Mouse (Mus musculus) liver, embryonic 12.5 days (tissue): ENCODE measurements around the gene Cd69. TPM values are rescaled to one million over a fixed set of nuclear protein-coding genes. Genes with fewer than 3 reads are reported as not detected.

Experiments used
- ATAC-seq: fragments of 200-750 bp; cut with Nextera tagmentation; 2 replicates; pipeline ENCODE4 v1.8.0; 2017; ENCODE audit warnings: moderate number of reproducible peaks, mild to moderate bottlenecking, moderate library complexity
- H3K27ac ChIP-seq: fragments of 300-500 bp; sonication (generic); 2 replicates; pipeline ENCODE4 v1.5.1; 2016; ENCODE audit warnings: mild to moderate bottlenecking
- H3K27me3 ChIP-seq: fragments of 300-500 bp; sonication (generic); replicated peaks from 2 replicates; pipeline ENCODE4 v1.6.1; 2016; ENCODE audit warnings: mild to moderate bottlenecking, moderate library complexity
- H3K36me3 ChIP-seq: fragments of 300-500 bp; sonication (generic); 2 replicates; pipeline ENCODE4 v1.6.1; 2016; ENCODE audit warnings: mild to moderate bottlenecking, moderate library complexity
- H3K4me1 ChIP-seq: fragments of 300-500 bp; sonication (generic); 2 replicates; pipeline ENCODE4 v1.6.1; 2016
- H3K4me2 ChIP-seq: fragments of 300-500 bp; sonication (generic); 2 replicates; pipeline ENCODE4 v1.6.1; 2016; ENCODE audit warnings: mild to moderate bottlenecking, moderate library complexity
- H3K4me3 ChIP-seq: fragments of 300-500 bp; sonication (generic); 2 replicates; pipeline ENCODE4 v1.5.1; 2016; ENCODE audit warnings: mild to moderate bottlenecking, moderate library complexity
- H3K9ac ChIP-seq: fragments of 300-500 bp; sonication (generic); 2 replicates; pipeline ENCODE4 v1.6.1; 2016; ENCODE audit warnings: mild to moderate bottlenecking, moderate library complexity
- H3K9me3 ChIP-seq: fragments of 300-500 bp; sonication (generic); replicated peaks from 2 replicates; pipeline ENCODE4 v1.6.1; 2016; ENCODE audit warnings: mild to moderate bottlenecking, moderate library complexity
- WGBS: fragments of 180-500 bp; shearing (Covaris S2); methylation state at CpG from one replicate; pipeline ENCODE4 v1.1.7; 2016; ENCODE audit not compliant: insufficient replicate concordance; 5-methylcytosine and 5-hydroxymethylcytosine counted together
- polyA plus RNA-seq: library from polyadenylated mRNA; unstranded; fragments of >200 nt; fragmentation: Nextera tagmentation; extraction: Ambion mirVana; gene quantifications from 2 replicates; pipeline ENCODE4 v1.2.1, GENCODE M21; 2016

The Cd69 gene
- polyA plus RNA-seq, 1 experiment from 2014 or later = 1.3 TPM

GRCm38 (mm10) chr6:129275624-129276203 is 478 bp upstream of the Cd69 start:
- H3K36me3 ChIP-seq = no peaks in the 10 kb centered on the region
- no peak overlapping the region for H3K27ac ChIP-seq
- no peak for ATAC-seq
- H3K27me3 ChIP-seq = no peaks in the 10 kb centered on the region
- H3K9ac ChIP-seq = no peak overlapping the region
- WGBS = 23% methylated on average over 3 of the region's 3 CpGs
- H3K9me3 ChIP-seq = no peaks in the 10 kb centered on the region
- no peak overlapping the region for H3K4me3 ChIP-seq
- no peak overlapping the region for H3K4me2 ChIP-seq
- H3K4me1 ChIP-seq = no peaks in the 10 kb centered on the region

- 65% methylated on average over 2 of the region's 2 CpGs for WGBS
- H3K4me1 ChIP-seq = no peaks in the 10 kb centered on the region
- H3K36me3 ChIP-seq = no peaks in the 10 kb centered on the region
- H3K27ac ChIP-seq = no peak overlapping the region
- no peak overlapping the region for H3K4me3 ChIP-seq
- no peak for ATAC-seq
- no peak overlapping the region for H3K9ac ChIP-seq
- no peaks in the 10 kb centered on the region for H3K27me3 ChIP-seq
- H3K4me2 ChIP-seq = 0 out of 2 replicates have a peak overlapping the region, but pooled peaks have one; percentile 6
- no peaks in the 10 kb centered on the region for H3K9me3 ChIP-seq
These were observed 760 bp downstream of the Cd69 start for GRCm38 (mm10) chr6:129274476-129274875.

DNA sequence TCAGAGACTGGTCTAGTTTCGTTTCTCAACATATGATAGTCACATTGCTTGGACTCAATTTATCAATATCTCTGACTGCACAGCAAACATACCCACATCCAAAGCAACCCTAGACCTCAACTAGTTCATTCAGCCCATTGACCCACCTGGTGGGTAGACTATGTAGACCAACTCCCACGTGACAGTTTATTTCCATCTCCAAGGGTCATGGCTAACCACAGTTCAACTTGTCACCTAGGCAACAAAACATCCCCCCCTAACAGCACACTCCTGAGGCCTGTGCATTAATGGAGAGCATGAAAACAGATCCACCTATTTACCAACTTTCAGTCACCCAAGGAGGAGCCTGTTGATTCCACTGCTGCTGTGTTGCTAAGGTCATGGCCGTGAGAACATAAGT is 1.6 kb downstream of the Cd69 start:
- Histone ChIP-seq H3K27me3 (no peaks in the 10 kb centered on the region), H3K4me2 (0 out of 2 replicates have a peak overlapping the region, but pooled peaks have one; percentile 0), H3K4me3 (no peak overlapping the region), H3K9me3 (no peaks in the 10 kb centered on the region), H3K4me1 (no peaks in the 10 kb centered on the region), H3K36me3 (no peaks in the 10 kb centered on the region), H3K27ac (no peak overlapping the region), H3K9ac (no peak overlapping the region)
- 58% methylated on average over 3 of the region's 3 CpGs for whole genome bisulfite sequencing
- no peak for ATAC-seq

GRCm38 (mm10) chr6:129266438-129267022 is 8.7 kb downstream of the Cd69 start:
- H3K4me2 ChIP-seq = no peak overlapping the region
- no peaks in the 10 kb centered on the region for H3K36me3 ChIP-seq
- no peak for ATAC-seq
- H3K27ac ChIP-seq = no peak overlapping the region
- H3K9me3 ChIP-seq = no peaks in the 10 kb centered on the region
- whole genome bisulfite sequencing = 57% methylated on average over 1 of the region's 1 CpGs
- H3K9ac ChIP-seq = no peak overlapping the region
- no peaks in the 10 kb centered on the region for H3K27me3 ChIP-seq
- no peaks in the 10 kb centered on the region for H3K4me1 ChIP-seq
- H3K4me3 ChIP-seq = no peak overlapping the region

- no peak for ATAC-seq
- WGBS = 42% methylated on average over 3 of the region's 3 CpGs
- peaks cover 7% of the 10 kb centered on the region for H3K4me1 ChIP-seq
- no peaks in the 10 kb centered on the region for H3K9me3 ChIP-seq
- no peaks in the 10 kb centered on the region for H3K36me3 ChIP-seq
- H3K9ac ChIP-seq = no peak overlapping the region
- no peak overlapping the region for H3K4me2 ChIP-seq
- H3K4me3 ChIP-seq = no peak overlapping the region
- H3K27ac ChIP-seq = no peak overlapping the region
- H3K27me3 ChIP-seq = no peaks in the 10 kb centered on the region
These were observed 9.4 kb downstream of the Cd69 start for GRCm38 (mm10) chr6:129265821-129266220.

DNA sequence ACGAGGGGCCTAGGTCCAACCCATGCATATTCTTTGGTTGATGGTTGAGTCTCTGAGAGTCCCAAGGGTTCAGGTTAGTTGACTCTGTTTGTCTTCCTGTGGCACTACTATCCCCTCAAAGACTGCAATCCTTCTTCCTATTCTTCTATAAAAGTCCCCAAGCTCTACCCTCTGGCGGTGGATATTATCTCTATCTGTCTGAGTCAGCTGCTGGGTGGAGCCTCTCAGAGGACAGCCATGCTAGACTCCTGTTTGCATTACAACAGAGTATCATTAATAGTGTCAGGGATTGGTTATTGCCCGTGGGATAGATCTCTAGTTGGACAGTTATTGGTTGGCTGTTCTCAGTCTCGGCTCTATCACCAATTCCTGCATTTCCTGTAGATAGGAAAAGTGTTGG is 14.3 kb downstream of the Cd69 start:
- Histone ChIP-seq H3K9me3 (no peaks in the 10 kb centered on the region), H3K36me3 (no peaks in the 10 kb centered on the region), H3K27ac (no peak overlapping the region), H3K27me3 (no peaks in the 10 kb centered on the region), H3K4me2 (no peak overlapping the region), H3K9ac (no peak overlapping the region), H3K4me3 (no peak overlapping the region), H3K4me1 (peaks cover 9% of the 10 kb centered on the region)
- peak; percentile 80 for ATAC-seq
- 38% methylated on average over 4 of the region's 4 CpGs for WGBS

GRCm38 (mm10) chr6:129260034-129260433 is 15.2 kb downstream of the Cd69 start:
- Histone ChIP-seq H3K27ac (no peak overlapping the region), H3K9ac (no peak overlapping the region), H3K4me3 (no peak overlapping the region), H3K36me3 (no peaks in the 10 kb centered on the region), H3K9me3 (no peaks in the 10 kb centered on the region), H3K27me3 (no peaks in the 10 kb centered on the region), H3K4me2 (no peak overlapping the region), H3K4me1 (peaks cover 9% of the 10 kb centered on the region)
- ATAC-seq = no peak

DNA sequence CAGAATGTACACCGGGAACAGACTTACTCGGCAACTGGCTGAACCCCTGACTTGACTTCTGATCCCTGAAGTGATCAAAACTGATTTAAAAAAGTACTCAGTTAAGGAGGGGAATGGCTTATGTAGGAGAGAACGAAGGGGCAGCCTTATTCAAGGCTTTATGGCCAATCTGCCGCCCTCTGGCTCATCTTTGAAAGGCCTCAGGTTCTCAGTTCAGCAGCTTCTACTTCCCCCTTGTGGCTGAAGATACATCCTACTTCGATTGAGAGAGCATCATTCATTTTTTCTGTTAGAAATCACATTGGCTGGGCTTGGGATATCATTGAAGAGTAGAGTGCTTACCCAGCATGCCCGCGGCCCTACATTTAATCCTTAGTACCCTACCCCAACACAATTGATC is 19.2 kb downstream of the Cd69 start:
- no peak for ATAC-seq
- WGBS = 45% methylated on average over 7 of the region's 7 CpGs
- no peaks in the 10 kb centered on the region for H3K27me3 ChIP-seq

GRCm38 (mm10) chr6:129254949-129255602 is 20.2 kb downstream of the Cd69 start:
- Histone ChIP-seq H3K9me3 (no peaks in the 10 kb centered on the region), H3K9ac (no peak overlapping the region), H3K4me2 (no peak overlapping the region), H3K36me3 (no peaks in the 10 kb centered on the region), H3K27me3 (no peaks in the 10 kb centered on the region), H3K27ac (no peak overlapping the region), H3K4me3 (no peak overlapping the region), H3K4me1 (no peaks in the 10 kb centered on the region)
- ATAC-seq = no peak
- WGBS = 8% methylated on average over 4 of the region's 4 CpGs

More for the DNA sequence above, 19.2 kb downstream of the Cd69 start:
- H3K4me1 ChIP-seq = peaks cover 4% of the 10 kb centered on the region
- H3K4me3 ChIP-seq = no peak overlapping the region
- H3K9ac ChIP-seq = no peak overlapping the region
- H3K9me3 ChIP-seq = no peaks in the 10 kb centered on the region
- no peak overlapping the region for H3K27ac ChIP-seq
- no peak overlapping the region for H3K4me2 ChIP-seq
- H3K36me3 ChIP-seq = no peaks in the 10 kb centered on the region

- ATAC-seq = no peak
- H3K4me3 ChIP-seq = no peak overlapping the region
- no peaks in the 10 kb centered on the region for H3K36me3 ChIP-seq
- H3K27ac ChIP-seq = no peak overlapping the region
- H3K4me2 ChIP-seq = no peak overlapping the region
- no peaks in the 10 kb centered on the region for H3K27me3 ChIP-seq
- 59% methylated on average over 4 of the region's 4 CpGs for WGBS
- H3K9me3 ChIP-seq = no peaks in the 10 kb centered on the region
- H3K4me1 ChIP-seq = no peaks in the 10 kb centered on the region
- no peak overlapping the region for H3K9ac ChIP-seq
These were observed 20.9 kb downstream of the Cd69 start for GRCm38 (mm10) chr6:129254314-129254713.

GRCm38 (mm10) chr6:129248243-129248642 is 27.0 kb downstream of the Cd69 start:
- Histone ChIP-seq H3K27me3 (no peaks in the 10 kb centered on the region), H3K36me3 (no peaks in the 10 kb centered on the region), H3K9ac (no peak overlapping the region), H3K4me1 (no peaks in the 10 kb centered on the region), H3K9me3 (no peaks in the 10 kb centered on the region), H3K27ac (no peak overlapping the region), H3K4me2 (no peak overlapping the region), H3K4me3 (no peak overlapping the region)
- ATAC-seq = no peak

DNA sequence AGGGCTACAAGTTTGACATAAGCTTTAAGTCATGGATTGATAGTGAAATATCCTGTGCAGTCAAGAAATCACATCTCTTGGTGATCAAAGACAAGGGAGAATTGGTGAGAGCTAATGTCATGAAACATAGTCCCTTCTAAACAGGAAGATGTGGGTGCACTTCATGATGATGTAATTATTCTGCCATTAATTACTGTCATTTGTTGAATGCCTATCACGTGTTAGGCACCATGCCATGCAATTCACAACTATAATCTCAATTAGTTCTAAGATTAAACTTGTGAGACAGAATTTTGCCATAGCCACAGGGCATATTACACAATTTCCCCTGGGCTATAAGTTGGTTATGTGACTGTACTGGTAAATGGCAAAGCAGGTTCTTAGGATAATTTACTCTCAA is 28.2 kb downstream of the Cd69 start:
- 67% methylated on average over 1 of the region's 1 CpGs for WGBS
- Histone ChIP-seq H3K36me3 (no peaks in the 10 kb centered on the region), H3K9me3 (no peaks in the 10 kb centered on the region), H3K4me1 (no peaks in the 10 kb centered on the region), H3K9ac (no peak overlapping the region), H3K4me2 (no peak overlapping the region), H3K27me3 (no peaks in the 10 kb centered on the region), H3K27ac (no peak overlapping the region), H3K4me3 (no peak overlapping the region)
- ATAC-seq = no peak

GRCm38 (mm10) chr6:129245793-129246192 is 29.4 kb downstream of the Cd69 start:
- no peak overlapping the region for H3K4me2 ChIP-seq
- no peaks in the 10 kb centered on the region for H3K27me3 ChIP-seq
- no peak overlapping the region for H3K4me3 ChIP-seq
- no peak overlapping the region for H3K27ac ChIP-seq
- H3K9ac ChIP-seq = no peak overlapping the region
- no peak for ATAC-seq
- no peaks in the 10 kb centered on the region for H3K9me3 ChIP-seq
- H3K36me3 ChIP-seq = no peaks in the 10 kb centered on the region
- H3K4me1 ChIP-seq = no peaks in the 10 kb centered on the region
